Mouse (Mus musculus) lung, postnatal 0 days (tissue): ENCODE results near the gene Car10.
"Not testable (repeated sequence)": the region's sequence is repeated elsewhere in the genome, so short reads cannot be mapped to it uniquely, and the experiment has no call there.

ENCODE experiments used
- CTCF ChIP-seq: IDR thresholded peaks from 2 replicates; pipeline ENCODE4 v1.5.1; 2016; ENCODE audit warnings: antibody characterized with exemption, mild to moderate bottlenecking
- EP300 ChIP-seq: IDR thresholded peaks from 2 replicates; pipeline ENCODE4 v1.6.1; 2016; ENCODE audit warnings: antibody characterized with exemption, mild to moderate bottlenecking, control low read depth

- not testable (repeated sequence) for TF ChIP-seq CTCF, EP300
These were observed 295.5 kb downstream of the Car10 start for GRCm38 (mm10) chr11:93393371-93393770.
